Mouse (Mus musculus) midbrain, embryonic 14.5 days (tissue): ENCODE measurements at regions not wholly inside any gene's neighbourhood (a gene's known extent, or its start where the extent isn't known, plus 50 kb on each side); places are given as distances from the start of the nearest gene placed in this dataset.
A peak's percentile ranks its signal among the peaks of the same experiment; 100 is the strongest.

Source experiments
- ATAC-seq: fragments of 200-750 bp; cut with Nextera tagmentation; 2 replicates; pipeline ENCODE4 v1.8.0; 2017; ENCODE audit warnings: moderate number of reproducible peaks, moderate library complexity; ENCODE audit not compliant: low FRiP score, low TSS enrichment
- DNase-seq: peaks from one replicate; pipeline ENCODE4 v3.0.0-alpha.2; 2015
- H3K27ac ChIP-seq: fragments of 300-500 bp; sonication (generic); replicated peaks from 2 replicates; pipeline ENCODE4 v1.5.1; 2014; ENCODE audit warnings: mild to moderate bottlenecking, low read depth, low read length, moderate library complexity
- H3K27me3 ChIP-seq: fragments of 300-500 bp; sonication (generic); 2 replicates; pipeline ENCODE4 v1.6.1; 2014; ENCODE audit warnings: low read length, control low read depth, mixed read lengths; ENCODE audit not compliant: control insufficient read depth, insufficient read depth
- H3K36me3 ChIP-seq: fragments of 300-500 bp; sonication (generic); 2 replicates; pipeline ENCODE4 v1.6.1; 2014; ENCODE audit warnings: low read length, control low read depth; ENCODE audit not compliant: control insufficient read depth, insufficient read depth
- H3K4me1 ChIP-seq: fragments of 300-500 bp; sonication (generic); 2 replicates; pipeline ENCODE4 v1.6.1; 2014; ENCODE audit warnings: mild to moderate bottlenecking, antibody characterized with exemption, low read length, control low read depth; ENCODE audit not compliant: control insufficient read depth, insufficient read depth
- H3K4me2 ChIP-seq: fragments of 300-500 bp; sonication (generic); 2 replicates; pipeline ENCODE4 v1.6.1; 2014; ENCODE audit warnings: mild to moderate bottlenecking, low read length, moderate library complexity
- H3K4me3 ChIP-seq: fragments of 300-500 bp; sonication (generic); replicated peaks from 2 replicates; pipeline ENCODE4 v1.5.1; 2014; ENCODE audit warnings: low read depth, low read length
- H3K9ac ChIP-seq: fragments of 300-500 bp; sonication (generic); replicated peaks from 2 replicates; pipeline ENCODE4 v1.6.1; 2014; ENCODE audit warnings: mild to moderate bottlenecking, low read length, moderate library complexity
- H3K9me3 ChIP-seq: fragments of 300-500 bp; sonication (generic); 2 replicates; pipeline ENCODE4 v1.6.1; 2016; ENCODE audit warnings: low read length, control low read depth, mixed read lengths; ENCODE audit not compliant: control insufficient read depth
- WGBS: fragments of 180-500 bp; shearing (Covaris S2); extraction: QIAGEN DNeasy Blood & Tissue Kit; methylation state at CpG from one replicate; pipeline ENCODE4 v1.1.7; 2014; 5-methylcytosine and 5-hydroxymethylcytosine counted together

DNA sequence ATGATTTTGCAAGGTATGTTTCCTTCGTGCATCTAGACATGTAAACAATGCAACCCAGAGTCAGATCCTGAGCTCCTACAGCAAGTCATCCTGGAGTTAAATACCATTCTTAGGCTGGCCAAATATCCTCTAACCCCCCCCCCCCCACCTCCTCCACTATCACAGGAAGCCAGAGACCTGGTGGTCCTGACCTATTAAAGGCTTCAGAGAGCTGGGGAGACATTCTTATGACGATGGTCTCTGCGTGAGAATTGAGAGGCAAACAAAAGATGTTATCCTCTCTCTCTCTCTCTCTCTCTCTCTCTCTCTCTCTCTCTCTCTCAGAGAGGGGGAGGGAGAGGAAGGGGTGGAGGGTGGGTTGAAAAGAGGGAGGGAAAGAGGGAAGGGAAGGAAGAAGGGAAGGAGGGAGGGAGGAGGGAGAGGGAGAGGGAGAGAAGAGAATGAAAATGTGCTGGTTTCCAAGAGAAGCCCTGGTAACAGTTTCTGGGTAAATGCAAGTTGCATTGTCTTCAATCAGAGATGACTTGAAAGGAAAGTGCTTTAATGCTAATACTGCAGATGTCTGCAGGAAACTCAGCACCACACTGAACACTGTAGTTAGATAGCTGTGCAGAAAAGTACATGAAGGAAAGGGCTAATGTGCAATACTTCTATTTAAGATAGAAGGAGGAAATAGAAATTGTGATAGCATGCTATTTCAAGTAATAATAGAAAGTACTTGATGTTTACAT lies 125.3 kb downstream of the Tmem38b start:
- Histone ChIP-seq H3K9ac (no peak overlapping the region), H3K4me1 (peaks cover 16% of the 10 kb centered on the region), H3K27ac (peak overlapping the region; percentile 60), H3K4me2 (peak overlapping the region; percentile 21; the same call in 1 of the 2 replicates), H3K36me3 (no peaks in the 10 kb centered on the region), H3K4me3 (no peak overlapping the region), H3K9me3 (no peaks in the 10 kb centered on the region), H3K27me3 (no peaks in the 10 kb centered on the region)
- ATAC-seq (peak; percentile 55; the same call in 1 of the 2 replicates), DNase-seq (peak; percentile 47)
- 12% methylated on average over 3 of the region's 3 CpGs for WGBS

DNA sequence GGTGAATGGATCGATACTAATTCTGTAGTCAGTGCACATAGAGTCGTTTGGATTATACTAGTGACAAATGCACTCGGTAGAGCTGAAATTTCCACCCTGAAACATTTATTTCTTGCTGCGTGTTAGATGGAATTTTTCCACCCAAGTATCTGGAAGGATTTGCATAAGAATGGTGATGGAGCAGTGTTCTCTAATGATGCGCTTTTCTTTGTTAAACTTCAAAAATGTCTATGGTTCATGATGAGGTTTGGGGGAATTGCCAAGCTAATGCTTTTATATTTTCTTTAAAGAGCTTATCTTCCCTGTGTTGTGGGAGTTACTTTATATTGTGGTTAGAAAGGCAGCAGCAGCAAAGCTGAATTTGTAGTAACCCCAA lies 125.9 kb downstream of the Tmem38b start:
- DNase-seq (peak; percentile 25), ATAC-seq (no peak)
- Histone ChIP-seq H3K36me3 (no peaks in the 10 kb centered on the region), H3K4me1 (peaks cover 16% of the 10 kb centered on the region), H3K27ac (peak overlapping the region; percentile 42; the same call in 1 of the 2 replicates), H3K27me3 (no peaks in the 10 kb centered on the region), H3K4me3 (no peak overlapping the region), H3K9ac (no peak overlapping the region), H3K4me2 (no peak overlapping the region), H3K9me3 (no peaks in the 10 kb centered on the region)
- WGBS, result 22% methylated on average over 5 of the region's 5 CpGs

DNA sequence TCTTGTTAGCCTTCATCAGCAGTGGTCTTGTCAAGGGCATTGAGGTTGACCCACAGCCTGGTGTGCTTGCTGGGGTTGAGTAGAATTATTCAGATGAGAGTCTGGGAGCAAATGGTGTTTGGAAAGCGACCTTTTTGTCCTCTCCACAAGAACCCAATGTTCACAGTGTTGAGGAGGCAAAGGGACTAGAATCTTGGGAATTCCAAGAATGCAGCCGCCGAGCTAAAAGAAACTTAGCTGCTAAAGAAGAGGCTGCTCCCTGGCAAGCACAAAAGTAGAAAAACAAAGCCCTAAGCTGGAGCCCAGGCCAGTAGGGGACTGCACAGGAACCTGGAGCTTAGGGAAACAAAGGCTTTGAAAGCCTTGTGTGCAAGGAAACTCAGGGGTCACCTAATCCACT lies 126.4 kb downstream of the Tmem38b start:
- DNase-seq, result peak; percentile 18
- peak overlapping the region; percentile 42 for H3K27ac ChIP-seq
- no peak overlapping the region for H3K4me3 ChIP-seq
- H3K9me3 ChIP-seq, result no peaks in the 10 kb centered on the region
- WGBS, result 6% methylated on average over 3 of the region's 3 CpGs
- H3K9ac ChIP-seq, result no peak overlapping the region
- H3K27me3 ChIP-seq, result no peaks in the 10 kb centered on the region
- no peaks in the 10 kb centered on the region for H3K36me3 ChIP-seq
- H3K4me2 ChIP-seq, result no peak overlapping the region
- H3K4me1 ChIP-seq, result peaks cover 16% of the 10 kb centered on the region
- ATAC-seq, result no peak

DNA sequence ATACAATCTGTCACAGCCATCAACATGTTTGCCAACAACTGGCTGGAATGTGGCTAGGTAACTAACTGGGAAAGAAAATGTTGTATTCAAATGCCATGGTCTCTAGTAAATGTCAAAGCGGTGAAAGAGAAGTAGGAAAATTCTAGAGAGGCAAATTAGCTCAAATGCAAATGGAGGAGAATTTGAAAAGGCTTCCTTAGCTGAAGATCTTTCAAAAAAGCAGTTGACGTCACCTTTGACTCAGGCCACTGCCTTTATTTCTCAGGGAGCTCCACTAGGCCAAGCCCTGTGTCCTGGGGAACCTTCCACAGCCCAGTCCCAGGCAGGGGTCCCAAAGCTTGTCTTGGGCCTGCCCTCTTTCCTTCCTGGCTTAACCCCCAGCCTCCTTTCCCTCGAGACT lies 136.6 kb downstream of the Tmem38b start:
- Histone ChIP-seq H3K27me3 (no peaks in the 10 kb centered on the region), H3K4me1 (no peaks in the 10 kb centered on the region), H3K36me3 (no peaks in the 10 kb centered on the region), H3K9me3 (peaks cover 6% of the 10 kb centered on the region; the same call in 1 of the 2 replicates), H3K4me2 (no peak overlapping the region), H3K4me3 (no peak overlapping the region), H3K9ac (no peak overlapping the region), H3K27ac (no peak overlapping the region)
- WGBS, result 75% methylated on average over 3 of the region's 3 CpGs
- ATAC-seq (no peak), DNase-seq (no peak)

DNA sequence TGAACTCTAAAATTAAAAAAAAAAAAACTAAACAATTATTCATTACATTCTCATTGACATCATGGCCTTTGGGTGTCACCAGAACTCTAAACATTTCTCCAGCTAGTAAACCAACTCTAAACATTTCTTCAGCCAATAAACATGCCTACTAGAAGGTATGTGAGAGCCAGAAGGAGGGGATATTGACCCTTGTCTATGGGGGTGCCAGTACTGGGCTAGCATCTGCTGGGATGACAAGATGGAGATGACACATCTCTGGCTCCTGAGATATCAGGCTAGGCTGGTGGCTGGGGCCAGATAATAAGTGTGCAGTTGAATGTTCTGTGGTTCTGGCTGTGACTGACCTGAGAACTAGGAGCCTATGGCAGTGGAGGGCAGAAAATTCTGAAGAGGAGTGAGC lies 144.6 kb downstream of the Tmem38b start:
- ATAC-seq (no peak), DNase-seq (no peak)
- Histone ChIP-seq H3K36me3 (no peaks in the 10 kb centered on the region), H3K27ac (no peak overlapping the region), H3K9me3 (peaks cover 6% of the 10 kb centered on the region; the same call in 1 of the 2 replicates), H3K4me2 (no peak overlapping the region), H3K4me1 (no peaks in the 10 kb centered on the region), H3K27me3 (no peaks in the 10 kb centered on the region), H3K4me3 (no peak overlapping the region), H3K9ac (no peak overlapping the region)

DNA sequence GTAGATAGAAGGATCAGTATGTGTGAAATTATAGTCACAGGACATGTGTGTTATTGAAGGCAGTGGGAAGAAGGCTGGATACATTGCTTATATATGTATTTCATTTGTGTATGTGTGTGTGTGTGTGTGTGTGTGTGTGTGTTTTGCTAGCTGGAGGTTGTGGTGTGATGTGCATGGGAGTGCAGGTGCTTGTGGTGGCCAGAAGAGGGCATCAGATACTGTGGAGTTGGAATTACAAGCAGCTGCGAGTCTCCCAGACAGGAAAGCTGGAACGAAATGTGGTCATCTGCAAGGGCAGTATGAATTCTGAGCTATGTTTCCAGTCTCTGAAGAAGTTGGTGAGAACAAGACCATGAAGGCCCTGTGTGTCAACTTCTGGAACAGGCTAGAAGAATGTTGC lies 145.1 kb downstream of the Tmem38b start:
- no peak for DNase-seq
- Histone ChIP-seq H3K9me3 (peaks cover 6% of the 10 kb centered on the region; the same call in 1 of the 2 replicates), H3K4me3 (no peak overlapping the region), H3K36me3 (no peaks in the 10 kb centered on the region), H3K4me2 (no peak overlapping the region), H3K27ac (no peak overlapping the region), H3K9ac (no peak overlapping the region), H3K27me3 (no peaks in the 10 kb centered on the region), H3K4me1 (no peaks in the 10 kb centered on the region)
- 94% methylated on average over 2 of the region's 2 CpGs for WGBS
- ATAC-seq, result no peak

DNA sequence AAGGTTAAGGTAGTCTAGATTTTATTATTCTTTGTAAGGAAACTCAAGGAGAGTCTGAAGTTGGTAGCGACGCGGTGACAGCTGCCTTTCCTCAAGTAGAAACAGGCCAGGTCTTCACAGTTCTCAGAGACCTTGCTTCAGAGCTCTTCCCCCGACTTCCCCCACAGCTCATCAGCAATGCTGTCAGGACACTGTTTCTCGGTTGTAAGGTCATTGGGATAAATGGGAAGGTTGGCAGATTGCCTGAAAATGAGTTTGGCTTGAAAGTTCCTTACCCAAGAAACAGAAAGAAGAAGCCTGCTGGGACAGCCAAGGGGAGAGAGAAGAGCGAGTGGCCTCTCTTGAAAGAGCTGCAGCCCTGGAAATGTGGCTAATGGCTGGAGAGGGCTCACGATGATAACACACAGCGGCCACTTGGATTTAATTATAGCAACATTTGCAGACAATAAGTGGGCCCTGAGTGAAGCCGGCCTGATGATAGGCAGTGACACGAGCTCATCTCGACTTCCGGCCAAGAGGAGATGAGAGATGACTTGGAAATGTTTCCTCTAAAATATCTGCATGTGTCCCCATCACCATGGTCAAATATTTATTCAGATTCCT lies 150.3 kb downstream of the Tmem38b start:
- Histone ChIP-seq H3K4me2 (no peak overlapping the region), H3K4me1 (no peaks in the 10 kb centered on the region), H3K27ac (no peak overlapping the region), H3K4me3 (no peak overlapping the region), H3K36me3 (no peaks in the 10 kb centered on the region), H3K9ac (no peak overlapping the region), H3K9me3 (no peaks in the 10 kb centered on the region), H3K27me3 (no peaks in the 10 kb centered on the region)
- peak; percentile 33 for DNase-seq
- WGBS, result 85% methylated on average over 12 of the region's 12 CpGs
- no peak for ATAC-seq

DNA sequence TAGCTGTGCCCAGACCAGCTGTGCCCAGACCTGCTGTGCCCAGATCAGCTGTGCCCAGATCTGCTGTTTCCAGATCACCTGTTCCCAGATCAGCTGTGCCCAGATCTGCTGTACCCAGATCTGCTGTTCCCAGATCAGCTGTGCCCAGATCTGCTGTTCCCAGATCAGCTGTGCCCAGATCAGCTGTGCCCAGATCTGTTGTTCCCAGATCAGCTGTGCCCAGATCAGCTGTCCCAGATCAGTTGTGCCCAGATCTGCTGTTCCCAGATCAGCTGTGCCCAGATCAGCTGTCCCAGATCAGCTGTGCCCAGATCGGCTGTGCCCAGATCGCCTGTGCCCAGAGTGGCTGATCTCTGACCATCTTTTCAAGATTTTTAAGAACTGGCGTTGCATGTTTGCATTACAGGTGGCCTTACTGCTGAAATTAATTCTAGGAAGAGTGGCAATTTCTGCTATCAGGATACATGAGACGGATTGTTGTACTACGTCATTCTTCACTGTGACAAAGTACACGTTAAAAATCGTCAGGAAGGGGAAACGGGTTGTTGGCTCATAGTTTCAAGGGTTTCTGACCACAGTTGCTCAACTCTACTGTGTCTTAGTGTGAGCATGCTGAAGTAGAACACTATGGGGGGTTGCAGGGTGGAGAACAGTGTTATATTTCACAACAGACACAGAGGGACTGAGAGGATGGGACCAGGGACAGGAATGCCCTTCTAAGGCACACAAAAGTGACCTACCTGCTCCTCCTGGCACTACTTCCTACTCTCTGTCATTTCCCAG lies 160.9 kb downstream of the Tmem38b start:
- DNase-seq (no peak), ATAC-seq (no peak)
- Histone ChIP-seq H3K27me3 (no peaks in the 10 kb centered on the region), H3K4me2 (no peak overlapping the region), H3K9ac (no peak overlapping the region), H3K4me1 (no peaks in the 10 kb centered on the region), H3K27ac (no peak overlapping the region), H3K4me3 (no peak overlapping the region), H3K36me3 (no peaks in the 10 kb centered on the region), H3K9me3 (no peaks in the 10 kb centered on the region)
- 89% methylated on average over 8 of the region's 8 CpGs for WGBS
